Mouse (Mus musculus): ENCODE measurements around the gene Kcnq1.

Kcnq1 gene

DNA sequence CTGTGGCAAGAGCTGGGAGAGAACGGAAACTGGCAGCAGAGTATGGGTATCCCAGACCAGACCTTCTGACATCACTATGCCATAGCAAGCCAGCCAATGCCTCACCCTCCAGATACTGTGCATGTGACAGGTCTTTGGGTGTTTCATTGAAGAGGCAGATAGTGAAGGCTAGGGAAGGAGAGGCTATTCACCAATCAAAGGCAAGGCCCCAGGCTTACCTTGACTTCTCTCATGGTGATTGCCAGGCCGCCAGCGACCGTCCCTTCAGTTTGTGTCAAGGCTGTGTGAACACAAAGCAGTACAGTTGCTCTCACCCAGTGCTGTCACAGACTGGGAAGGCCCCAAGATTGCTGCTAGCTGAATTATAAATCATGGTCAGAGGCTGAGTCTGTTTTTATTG, 75.1 kb downstream of the Kcnq1 start:
- DNase-seq (ENCODE audit: low spot score in 2 of 2): no peak

DNA sequence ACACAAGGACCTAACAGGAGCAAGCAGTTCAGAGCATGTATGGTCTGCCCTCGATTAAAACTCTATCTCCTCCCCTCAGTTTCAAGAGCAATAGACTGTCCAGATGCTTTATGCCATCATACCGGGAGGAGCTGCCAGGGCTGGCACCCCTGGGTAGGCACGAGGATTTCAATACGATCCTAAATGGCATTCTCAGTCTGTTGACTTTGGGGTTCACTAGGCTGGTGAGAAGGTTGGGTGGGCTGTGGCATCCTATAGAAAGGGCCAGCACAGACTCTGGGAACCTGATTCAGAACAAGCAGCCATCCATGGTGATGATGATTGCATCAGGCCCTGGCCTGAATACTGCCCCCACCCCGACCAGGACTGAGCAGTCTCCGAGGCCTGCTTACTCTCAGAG, 79.3 kb downstream of the Kcnq1 start:
- no peak for DNase-seq (ENCODE audit: low spot score in 2 of 2)

DNA sequence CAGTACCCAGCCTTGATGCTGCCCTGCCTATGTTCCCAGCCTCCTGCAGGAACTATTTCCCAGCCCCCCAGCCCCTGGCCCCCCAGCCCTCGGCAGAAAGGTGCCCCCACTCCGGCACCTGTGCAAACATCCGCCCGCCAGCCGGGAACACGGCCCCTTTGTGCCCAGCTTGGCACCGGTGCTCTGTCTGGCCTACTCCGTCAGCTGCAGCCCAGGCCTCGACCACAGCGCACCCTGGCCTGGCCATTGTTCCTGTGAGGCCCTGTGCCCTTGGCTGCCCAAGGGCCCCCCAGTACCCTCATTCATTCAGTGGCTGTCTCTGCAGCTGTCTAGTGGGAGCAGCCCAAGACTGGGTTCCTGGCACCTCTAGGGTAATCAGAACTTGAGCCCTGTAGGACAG, 80.2 kb downstream of the Kcnq1 start:
- no peak for DNase-seq (ENCODE audit: low spot score in 2 of 2)

DNA sequence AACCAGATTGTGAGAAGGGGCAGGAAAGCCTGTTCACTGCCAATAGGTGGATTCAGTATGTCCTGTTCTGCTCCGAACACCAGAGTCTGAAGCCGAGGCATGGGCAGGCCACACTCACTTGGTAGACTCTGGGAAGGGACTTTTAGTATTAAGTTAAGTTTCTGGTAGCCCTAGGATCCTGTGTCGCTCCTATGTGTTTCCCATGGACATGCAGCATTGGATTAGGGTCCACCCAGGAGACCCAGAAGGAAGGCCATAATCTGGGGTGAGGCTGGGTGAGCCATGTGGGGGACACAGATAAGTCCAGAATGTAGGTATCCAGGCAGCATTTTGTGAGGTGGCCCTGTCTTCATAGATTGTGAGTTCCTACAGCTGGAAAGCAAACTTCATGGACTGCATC, 81.0 kb downstream of the Kcnq1 start:
- no peak for DNase-seq (ENCODE audit: low spot score in 2 of 2)

DNA sequence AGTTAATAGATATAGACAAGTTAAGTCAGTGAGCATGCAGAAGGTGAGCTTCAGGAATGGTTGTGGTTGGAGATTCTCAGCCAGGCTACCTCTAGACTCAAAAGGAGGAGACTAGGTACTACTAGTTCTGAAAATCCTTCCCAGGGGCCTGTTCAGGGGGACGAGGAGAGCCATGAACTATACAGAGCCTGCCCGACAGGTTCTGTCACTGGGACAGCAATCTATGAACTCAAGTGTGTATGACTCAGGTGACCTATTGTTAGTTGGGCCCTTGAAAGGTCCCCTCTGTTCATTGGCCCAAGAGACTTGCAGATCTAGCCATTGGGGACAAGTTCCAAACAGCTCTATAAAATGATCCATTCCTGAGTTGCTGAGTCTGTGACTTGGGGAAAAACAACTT, 82.4 kb downstream of the Kcnq1 start:
- no peak for DNase-seq (ENCODE audit: low spot score in 2 of 2)

DNA sequence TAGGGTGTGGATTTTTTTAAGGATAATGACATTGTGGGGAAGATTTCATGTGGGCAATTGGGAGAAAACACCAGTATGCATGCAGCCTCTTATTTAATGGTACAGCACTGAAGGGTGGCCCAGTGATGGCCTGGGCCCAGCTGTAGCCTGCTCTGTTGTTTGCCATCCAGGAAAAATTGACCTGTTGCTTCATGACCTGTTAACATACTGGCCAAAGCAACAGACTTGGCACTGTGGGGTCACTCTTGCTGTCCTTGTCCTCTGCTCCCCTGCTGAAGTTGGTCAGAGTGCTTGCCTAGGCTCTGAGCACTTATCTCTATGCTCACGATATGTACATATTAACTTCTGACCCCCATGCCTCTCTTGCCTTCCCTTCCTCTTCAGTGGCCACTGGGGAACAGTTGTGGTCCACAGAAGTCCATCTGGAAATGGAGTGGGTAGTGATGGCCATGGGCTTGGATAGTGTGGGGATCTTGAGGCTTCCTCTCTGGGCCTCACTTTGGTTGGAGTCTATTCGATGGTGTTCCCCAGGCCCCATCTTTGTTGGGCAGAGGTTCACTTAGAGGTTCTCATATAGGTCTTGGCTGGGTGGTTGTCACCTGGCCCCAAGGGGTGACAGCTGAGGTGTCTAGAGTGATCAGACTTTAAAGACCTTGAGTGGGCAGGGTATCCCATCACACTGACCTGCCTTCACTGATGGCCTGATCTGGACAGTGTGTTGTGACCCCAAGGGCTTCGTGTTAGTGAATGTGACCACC, 84.0 kb downstream of the Kcnq1 start:
- no peak for DNase-seq (ENCODE audit: low spot score in 2 of 2)

DNA sequence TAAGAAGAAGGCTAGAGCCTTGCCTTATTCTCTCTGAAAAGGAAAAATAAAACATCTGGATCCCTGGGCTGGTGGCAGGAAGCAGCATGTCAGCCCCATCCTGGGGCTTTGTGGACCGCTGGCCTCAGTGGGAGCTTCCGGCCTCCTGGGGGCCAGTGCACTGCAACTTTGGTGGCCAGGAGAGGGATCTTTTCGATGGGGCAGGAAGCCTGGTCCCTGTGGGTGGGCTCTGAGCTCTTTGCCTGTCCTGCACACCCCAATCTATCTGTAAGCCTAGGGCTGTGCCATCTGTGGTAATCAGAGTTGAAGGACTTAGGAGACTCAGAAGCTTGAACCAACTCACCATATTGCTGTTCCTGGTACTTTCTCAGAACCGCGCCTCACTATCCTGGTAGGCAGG, 84.7 kb downstream of the Kcnq1 start:
- no peak for DNase-seq (ENCODE audit: low spot score in 2 of 2)

DNA sequence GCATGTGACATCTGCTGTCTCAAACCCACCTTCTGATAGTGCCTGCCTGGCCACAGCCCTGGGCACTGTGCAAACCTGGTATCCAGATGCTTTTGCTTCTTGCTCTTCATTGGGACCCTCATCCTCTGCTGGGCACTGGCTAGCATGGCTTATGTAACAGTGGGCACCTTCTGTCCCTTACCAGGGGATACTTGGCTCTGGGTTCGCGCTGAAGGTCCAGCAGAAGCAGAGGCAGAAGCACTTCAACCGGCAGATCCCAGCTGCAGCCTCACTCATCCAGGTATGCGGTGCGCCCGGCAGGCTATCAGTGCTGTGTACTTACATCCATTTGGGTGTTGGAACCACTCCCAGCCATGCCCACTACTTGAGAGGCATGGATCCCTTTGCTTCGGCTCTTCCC, 86.2 kb downstream of the Kcnq1 start:
- DNase-seq (ENCODE audit: low spot score in 2 of 2): no peak

DNA sequence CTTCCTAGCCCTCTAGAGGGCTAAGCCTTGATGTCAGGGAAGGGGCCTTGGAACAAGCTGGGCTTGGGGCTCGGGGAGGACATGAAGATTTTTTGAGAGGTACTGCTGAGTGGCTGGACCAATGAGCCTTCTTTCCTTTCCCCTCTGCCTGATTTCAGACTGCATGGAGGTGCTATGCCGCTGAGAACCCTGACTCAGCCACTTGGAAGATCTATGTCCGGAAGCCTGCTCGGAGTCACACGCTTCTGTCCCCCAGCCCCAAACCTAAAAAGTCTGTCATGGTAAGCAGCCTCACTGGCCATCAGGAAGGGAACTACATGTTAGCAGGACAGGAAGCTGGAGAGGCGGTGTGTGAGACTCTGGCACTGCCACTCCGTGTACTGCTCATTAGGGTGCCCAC, 87.9 kb downstream of the Kcnq1 start:
- no peak for DNase-seq (ENCODE audit: low spot score in 2 of 2)

DNA sequence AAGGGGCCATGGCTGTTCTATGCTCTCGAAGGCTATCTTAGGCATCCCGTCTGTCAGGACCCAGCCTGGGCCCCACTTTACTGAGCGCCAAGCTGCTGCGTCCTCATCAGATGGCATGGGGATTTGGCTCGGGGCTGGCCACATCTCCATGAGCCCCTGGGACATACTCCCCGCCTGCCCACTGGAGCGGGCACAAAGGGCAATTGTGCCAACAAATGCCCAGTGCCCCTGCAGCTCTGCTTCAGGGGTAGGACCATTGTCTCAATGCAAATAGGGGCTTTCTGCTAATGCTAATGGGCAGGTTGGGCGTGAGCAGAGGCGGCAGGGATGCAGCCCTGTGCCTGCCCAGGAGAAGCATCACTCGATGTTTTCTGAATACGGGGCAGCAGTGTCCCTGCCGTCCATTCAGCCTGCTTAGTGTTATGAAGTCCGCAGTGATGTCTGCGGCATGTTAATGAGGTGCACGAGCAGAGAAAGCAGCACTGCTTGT, 91.8 kb downstream of the Kcnq1 start:
- no peak for DNase-seq (ENCODE audit: low spot score in 2 of 2)

DNA sequence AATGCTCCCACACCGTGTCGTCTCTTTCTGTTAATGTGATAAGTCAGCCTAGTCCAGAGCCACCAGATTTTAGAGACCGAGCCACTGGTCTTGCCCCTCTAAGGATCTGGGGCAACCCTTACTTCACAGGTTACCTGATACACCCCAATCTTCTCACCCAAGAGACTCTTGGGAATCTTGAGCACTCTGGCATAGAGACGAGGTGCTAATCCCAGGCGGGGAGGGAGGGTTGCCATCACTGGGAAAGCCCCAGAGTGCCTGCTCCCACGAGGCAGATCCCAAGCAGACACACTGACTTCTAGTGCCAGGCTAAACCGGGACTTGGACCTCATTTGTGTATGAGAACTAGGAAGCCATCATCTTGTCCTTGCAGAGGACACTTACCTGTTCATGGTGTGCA, 92.3 kb downstream of the Kcnq1 start:
- no peak for DNase-seq (ENCODE audit: low spot score in 2 of 2)

DNA sequence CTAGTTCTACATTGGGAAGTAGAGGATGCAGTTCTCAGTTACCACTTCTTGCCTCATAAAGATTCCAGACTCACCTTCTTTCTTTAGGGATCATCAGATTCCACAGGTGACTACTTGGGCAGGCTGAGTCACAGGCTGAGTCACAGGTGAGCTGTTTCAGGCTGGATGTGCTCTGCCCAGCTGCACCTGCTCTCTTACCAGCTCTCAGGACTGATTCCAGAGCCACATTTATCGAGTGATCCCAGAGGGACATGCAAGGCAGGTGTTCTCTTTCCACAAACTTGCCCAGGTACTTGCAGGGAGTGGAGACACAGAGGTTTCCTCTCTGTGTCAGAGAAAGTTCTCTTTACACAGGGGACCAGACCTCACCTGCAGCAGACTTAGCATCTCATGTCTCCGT, 95.1 kb downstream of the Kcnq1 start:
- DNase-seq (ENCODE audit: low spot score in 2 of 2): no peak

DNA sequence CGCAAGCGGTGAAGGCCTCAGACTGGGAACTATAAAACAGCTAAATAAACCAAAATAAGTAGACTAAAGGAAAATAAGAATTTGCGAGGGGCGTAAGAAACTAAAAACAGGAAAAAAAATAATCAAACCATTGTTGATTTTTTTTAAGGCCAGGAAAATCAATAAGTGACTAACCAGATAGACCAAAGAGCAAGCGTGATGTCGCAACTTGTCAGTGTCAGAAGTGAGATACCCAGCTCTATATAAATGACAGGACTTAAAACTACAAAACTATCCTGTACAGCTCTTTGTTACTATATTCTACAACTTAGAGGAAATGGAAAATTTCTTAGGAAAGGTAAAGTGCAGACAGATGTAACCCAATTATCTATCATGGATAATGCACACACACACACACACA, 97.7 kb downstream of the Kcnq1 start:
- DNase-seq (ENCODE audit: low spot score in 2 of 2): no peak

DNA sequence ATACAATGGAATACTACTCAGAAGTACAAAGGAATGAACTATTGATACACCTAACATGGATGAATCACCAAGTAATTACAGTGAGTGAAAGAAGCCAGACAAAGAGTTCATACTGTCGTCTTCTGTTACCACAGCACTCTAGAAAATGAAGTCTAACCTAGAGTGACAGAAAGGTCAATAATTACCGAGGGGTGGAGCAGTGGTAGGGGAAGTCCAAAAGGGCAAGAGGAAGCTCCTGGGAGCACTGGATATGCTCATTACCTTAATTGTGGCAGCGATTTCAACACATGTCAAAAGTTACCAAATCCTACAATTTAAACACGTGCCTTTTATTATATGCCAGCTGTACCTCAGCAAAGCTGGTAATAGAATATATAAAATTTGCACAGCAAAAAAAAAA, 100.9 kb downstream of the Kcnq1 start:
- DNase-seq (ENCODE audit: low spot score in 2 of 2): no peak

DNA sequence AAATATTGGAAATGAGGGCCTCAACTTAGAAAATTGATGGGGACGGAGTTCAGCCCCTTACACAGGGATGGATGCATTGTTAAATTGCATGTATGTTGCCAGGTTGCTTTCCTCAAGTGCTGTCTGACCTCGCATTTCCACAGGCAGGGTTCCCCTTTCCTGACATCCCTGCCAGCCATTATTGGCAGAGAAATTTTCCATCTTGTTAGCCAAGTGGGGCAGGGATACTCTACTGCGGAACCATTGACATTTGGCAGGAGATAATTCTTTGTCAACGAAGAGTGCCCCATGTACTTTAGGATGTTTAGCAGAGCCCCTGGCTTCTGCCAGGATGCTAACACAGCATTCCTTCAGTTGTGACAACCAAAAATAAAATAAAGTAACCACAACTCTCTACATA, 104.6 kb downstream of the Kcnq1 start:
- no peak for DNase-seq (ENCODE audit: low spot score in 2 of 2)

DNA sequence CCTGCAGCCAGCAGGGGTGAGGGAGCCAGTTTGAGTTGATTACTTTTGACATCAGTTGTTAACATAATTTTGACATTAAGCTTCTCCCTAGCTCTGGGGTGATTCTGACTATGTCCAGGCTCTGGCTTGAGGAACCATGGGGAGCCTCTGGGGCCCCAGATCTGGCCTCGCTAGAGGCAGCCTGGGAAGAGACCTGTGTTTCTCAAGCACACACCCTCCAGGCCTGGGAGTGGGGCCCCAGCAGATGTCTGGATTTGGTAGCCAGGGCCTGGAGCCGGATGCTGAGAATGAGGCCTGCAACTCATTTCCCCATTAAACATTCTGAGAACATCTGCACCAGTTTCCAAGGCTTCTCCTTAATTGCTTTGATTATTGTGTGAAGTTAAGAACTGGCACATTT, 145.0 kb downstream of the Kcnq1 start:
- no peak for DNase-seq (ENCODE audit: low spot score in 2 of 2)

DNA sequence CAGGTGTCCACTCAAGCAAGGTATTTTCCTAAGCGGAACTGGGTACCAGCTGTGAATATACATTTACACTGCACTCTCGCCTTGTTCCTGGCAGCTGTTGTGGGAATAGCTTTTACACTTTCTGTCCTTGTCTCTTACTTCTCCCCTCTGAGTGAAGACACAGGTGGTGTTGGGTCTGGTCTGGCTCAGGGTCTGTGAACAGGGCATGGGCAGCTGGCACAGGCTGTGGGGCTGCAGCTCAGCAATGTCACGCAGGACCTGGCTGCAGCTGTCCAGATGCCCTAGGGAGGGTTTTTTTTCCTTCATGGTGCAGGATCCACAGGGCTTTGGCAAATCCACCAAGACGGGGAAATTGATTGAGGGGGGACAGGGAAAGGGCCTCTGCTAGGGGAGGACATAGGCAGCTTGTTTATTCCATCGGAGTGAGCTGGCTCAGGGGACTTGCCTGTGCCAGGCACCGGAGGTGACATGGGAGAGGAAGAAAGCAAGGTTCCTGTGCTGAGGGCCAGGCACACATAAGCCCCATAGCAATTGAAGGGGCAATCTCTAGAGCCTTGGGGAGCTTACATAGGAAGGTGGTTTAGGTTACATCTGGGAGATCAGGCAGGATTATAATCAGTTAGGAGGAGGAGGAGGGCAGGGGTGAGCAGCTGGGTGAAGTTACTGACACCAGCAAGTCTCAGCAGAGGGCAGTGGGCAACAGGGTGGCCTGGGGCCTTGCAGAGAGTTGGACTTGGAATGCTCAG, 147.1 kb downstream of the Kcnq1 start:
- DNase-seq (ENCODE audit: low spot score in 2 of 2): no peak

DNA sequence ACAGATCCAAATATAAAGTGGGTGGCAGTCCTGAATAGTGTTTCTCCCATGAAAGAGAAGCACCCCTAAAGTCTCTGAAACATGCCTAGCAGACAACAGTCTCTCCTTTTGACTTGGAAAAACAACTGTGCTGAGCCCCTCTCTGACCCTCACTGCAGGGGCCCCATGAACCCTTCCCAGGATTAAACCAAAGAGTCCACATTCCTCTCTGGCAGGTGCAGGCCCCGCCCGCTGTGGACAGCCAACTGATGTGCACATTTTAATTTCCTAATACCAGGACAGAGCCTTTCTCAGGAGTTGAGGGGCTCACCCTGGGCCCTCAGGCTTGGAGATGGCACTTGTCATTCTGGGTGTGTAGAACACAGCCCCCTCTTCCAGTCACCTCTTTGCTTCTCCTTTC, 148.7 kb downstream of the Kcnq1 start:
- DNase-seq (ENCODE audit: low spot score in 2 of 2): no peak

DNA sequence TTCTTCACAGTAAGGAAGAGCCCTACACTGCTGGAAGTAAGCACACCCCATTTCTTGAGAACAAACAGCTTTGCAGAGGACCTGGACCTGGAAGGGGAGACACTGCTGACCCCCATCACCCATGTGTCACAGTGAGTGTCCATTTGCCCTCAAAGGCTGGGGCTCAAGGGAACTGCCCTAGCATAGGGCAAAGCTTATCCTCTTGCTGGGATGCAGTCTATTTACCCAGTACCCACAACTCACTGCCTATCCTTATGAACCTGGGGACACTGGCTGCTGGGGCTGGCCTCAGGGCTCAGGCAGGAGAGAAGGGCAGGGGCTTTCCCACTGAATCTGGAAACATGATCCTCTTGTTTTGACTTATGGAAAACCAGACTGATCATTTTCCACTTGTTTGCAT, 155.1 kb downstream of the Kcnq1 start:
- DNase-seq (ENCODE audit: low spot score in 2 of 2): no peak

DNA sequence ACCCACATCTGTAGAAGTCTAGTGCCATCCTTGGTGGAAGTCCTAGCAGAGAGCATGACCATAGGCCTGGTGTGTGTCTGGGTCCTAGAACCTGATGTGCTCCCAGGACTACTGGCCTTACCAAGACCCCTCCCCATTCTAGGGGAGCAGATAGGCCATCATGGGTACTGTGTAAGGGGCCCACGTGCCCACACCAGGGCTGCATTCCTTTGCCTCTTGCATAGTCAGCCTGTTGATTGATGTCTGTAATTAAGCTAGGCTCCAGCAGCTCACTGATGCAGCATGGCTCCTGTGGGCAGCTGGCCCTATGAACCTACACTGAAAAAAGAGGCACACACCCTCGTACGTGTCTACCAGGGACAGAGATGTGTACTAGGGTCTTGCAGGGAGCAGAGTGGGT, 157.4 kb downstream of the Kcnq1 start:
- DNase-seq (ENCODE audit: low spot score in 2 of 2): no peak

DNA sequence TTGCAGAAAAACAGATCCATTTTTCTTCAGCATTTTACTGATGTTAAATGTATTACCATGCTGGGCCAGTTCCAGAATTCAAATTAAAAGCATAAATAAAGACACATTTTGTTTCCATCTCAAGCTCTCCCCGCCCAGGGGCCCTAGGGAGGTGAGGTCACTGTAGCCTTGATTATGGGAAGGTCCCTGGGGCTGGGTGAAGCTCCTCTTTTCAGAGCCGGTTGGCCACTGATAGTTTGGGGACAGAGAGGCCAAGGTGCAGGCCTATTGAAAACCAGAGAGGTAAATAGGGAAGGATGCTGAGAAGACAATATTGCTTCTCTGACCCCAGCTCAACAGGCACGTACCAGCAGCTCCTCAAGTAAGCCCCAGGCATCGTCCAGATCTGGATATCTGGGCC, 157.8 kb downstream of the Kcnq1 start:
- DNase-seq (ENCODE audit: low spot score in 2 of 2): no peak

DNA sequence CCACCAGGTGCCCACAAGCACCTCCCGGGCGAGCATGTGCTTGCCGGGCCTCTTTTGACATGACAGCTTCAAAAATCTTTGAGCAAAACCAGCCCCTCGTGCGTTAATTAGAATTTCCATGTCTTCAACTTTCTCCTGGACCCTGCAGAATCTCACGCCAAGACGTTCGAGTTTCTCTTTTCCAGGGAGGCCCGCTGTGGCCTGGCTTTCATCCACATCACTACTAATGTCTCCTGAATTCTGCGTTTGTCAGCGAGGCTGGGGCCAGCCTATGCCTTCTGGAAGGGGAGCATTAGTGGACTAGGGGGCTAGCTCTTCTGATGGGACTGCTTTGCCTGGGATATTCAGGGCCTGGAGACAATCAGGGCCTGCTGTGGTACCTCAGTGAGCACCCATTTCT, 159.2 kb downstream of the Kcnq1 start:
- DNase-seq (ENCODE audit: low spot score in 2 of 2): no peak

DNA sequence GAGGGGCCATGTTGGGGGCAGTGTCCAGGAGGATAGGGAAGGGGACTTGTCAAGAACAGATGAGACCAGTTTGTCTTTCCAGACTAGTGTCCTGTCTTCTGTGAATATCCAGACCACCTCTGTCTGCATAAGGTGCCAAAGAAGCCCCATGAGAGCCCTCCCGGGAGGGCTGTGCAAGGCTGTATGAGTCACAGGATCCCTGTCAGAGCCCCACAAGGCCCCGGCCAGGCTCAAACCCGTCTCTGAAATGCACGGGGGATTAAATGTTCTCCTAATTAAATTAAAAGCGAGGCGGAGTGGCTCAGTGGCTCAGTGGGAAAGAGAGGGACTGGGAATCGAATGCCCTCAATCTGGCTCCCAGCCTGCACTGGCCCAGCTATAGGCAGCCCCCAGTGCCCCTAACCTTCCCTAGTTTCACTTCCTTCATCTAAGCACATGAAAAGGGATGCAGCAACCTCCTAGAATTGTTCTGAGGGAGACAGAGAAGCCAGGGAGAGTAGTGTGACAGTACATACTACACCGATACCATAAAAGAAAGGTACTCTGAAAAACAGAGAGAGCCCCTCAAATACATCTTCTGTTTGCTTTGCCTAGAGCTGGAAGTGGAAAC, 159.8 kb downstream of the Kcnq1 start:
- DNase-seq (ENCODE audit: low spot score in 2 of 2): no peak

All from frontal cortex, postnatal 10 days (tissue).